Mouse (Mus musculus) liver, embryonic 14.5 days (tissue): ENCODE results near the gene Pimreg. TPM values are rescaled to one million over a fixed set of nuclear protein-coding genes. Genes with fewer than 3 reads are reported as not detected.

ENCODE experiments used
- ATAC-seq: fragments of 200-750 bp; cut with Nextera tagmentation; 2 replicates; pipeline ENCODE4 v1.8.0; 2017; ENCODE audit warnings: moderate number of reproducible peaks, mild to moderate bottlenecking, moderate library complexity; ENCODE audit not compliant: insufficient read depth
- DNase-seq, 3 experiments: peaks; one replicate each; pipeline ENCODE4 v3.0.0-alpha.2; 2012 to 2013; ENCODE audit warnings: low read depth in 3 of 3, low spot score in 3 of 3
- H3K27ac ChIP-seq: fragments of 300-500 bp; sonication (generic); 2 replicates; pipeline ENCODE4 v1.5.1; 2014; ENCODE audit warnings: moderate library complexity, mild to moderate bottlenecking, control low read depth, inconsistent platforms
- H3K27me3 ChIP-seq: fragments of 300-500 bp; sonication (generic); 2 replicates; pipeline ENCODE4 v1.6.1; 2014; ENCODE audit warnings: mild to moderate bottlenecking, low read length, moderate library complexity; ENCODE audit not compliant: control insufficient read depth, insufficient read depth
- H3K36me3 ChIP-seq: fragments of 300-500 bp; sonication (generic); replicated peaks from 2 replicates; pipeline ENCODE4 v1.6.1; 2014; ENCODE audit warnings: low read depth; ENCODE audit not compliant: control insufficient read depth, insufficient read depth
- H3K4me1 ChIP-seq, 2 experiments: fragments of 200-500 bp in 1 of 2; fragments of 300-500 bp in 1 of 2; sonication (generic) in 1 of 2; replicated peaks; 2 replicates each; pipeline ENCODE4 v1.6.1; 2012 to 2014; ENCODE audit warnings: antibody characterized with exemption in 1 of 2, inconsistent platforms in 1 of 2, low read length in 1 of 2; ENCODE audit not compliant: control insufficient read depth in 2 of 2, insufficient read depth in 2 of 2
- H3K4me2 ChIP-seq: fragments of 300-500 bp; sonication (generic); 2 replicates; pipeline ENCODE4 v1.6.1; 2014; ENCODE audit warnings: low read depth, mild to moderate bottlenecking, control low read depth, moderate library complexity
- H3K4me3 ChIP-seq, 2 experiments: fragments of 200-500 bp in 1 of 2; fragments of 300-500 bp in 1 of 2; sonication (generic) in 1 of 2; 2 replicates each; pipeline ENCODE4 v1.5.1; 2012 to 2014; ENCODE audit warnings: low read depth in 2 of 2, low read length in 2 of 2, mild to moderate bottlenecking in 2 of 2, control low read depth in 1 of 2, inconsistent platforms in 1 of 2, moderate library complexity in 1 of 2; ENCODE audit not compliant: insufficient read depth in 1 of 2
- H3K9ac ChIP-seq: fragments of 300-500 bp; sonication (generic); replicated peaks from 2 replicates; pipeline ENCODE4 v1.6.1; 2014; ENCODE audit warnings: mild to moderate bottlenecking, control low read depth, moderate library complexity
- H3K9me3 ChIP-seq: fragments of 300-500 bp; sonication (generic); 2 replicates; pipeline ENCODE4 v1.6.1; 2016; ENCODE audit warnings: low read length, mixed read lengths; ENCODE audit not compliant: control insufficient read depth
- CTCF ChIP-seq: IDR thresholded peaks from 2 replicates; pipeline ENCODE4 v1.5.1; 2016; ENCODE audit warnings: antibody characterized with exemption, low read depth, control low read depth
- EP300 ChIP-seq: IDR thresholded peaks from 2 replicates; pipeline ENCODE4 v1.6.1; 2016; ENCODE audit warnings: antibody characterized with exemption, low read depth
- WGBS: fragments of 180-500 bp; shearing (Covaris S2); extraction: QIAGEN DNeasy Blood & Tissue Kit; methylation state at CpG from one replicate; pipeline ENCODE4 v1.1.7; 2014; ENCODE audit not compliant: insufficient replicate concordance; 5-methylcytosine and 5-hydroxymethylcytosine counted together
- polyA plus RNA-seq, 2 experiments: library from polyadenylated mRNA; depleted of rRNA in 1 of 2; stranded (reverse) in 1 of 2; unstranded in 1 of 2; fragments of >200 nt; fragmentation: Nextera tagmentation in 1 of 2; extraction: Ambion mirVana in 1 of 2; gene quantifications; 2 replicates each; pipeline versions ENCODE4 v1.2.1 to v1.2.3; 2012 to 2014

Gene Pimreg
- polyA plus RNA-seq, 2 experiments: 13.0 to 21.4 TPM

DNA sequence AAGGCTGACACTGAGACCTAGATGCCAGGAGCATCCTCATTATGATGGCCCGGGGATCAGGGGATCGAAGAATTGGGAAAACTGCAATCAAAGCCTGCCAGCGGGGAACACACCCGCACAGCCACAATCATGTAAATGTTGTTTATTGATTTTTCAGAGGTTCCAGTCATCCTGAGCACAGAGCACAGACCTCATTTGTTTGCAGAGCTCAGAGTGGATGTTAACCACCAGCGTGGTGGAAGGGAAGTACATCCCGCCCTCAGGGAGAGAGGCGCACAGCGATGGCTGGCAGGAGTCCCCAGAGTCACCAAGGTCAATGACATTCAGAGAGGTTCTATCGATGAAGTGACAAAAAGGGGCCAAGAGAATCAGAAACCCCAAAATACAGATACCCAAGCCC, 14.0 kb upstream of the Pimreg start:
- TF ChIP-seq EP300: no peak
- no peak for TF ChIP-seq CTCF
- no peaks in the 10 kb centered on the region for H3K36me3 ChIP-seq
- 68% methylated on average over 9 of the region's 9 CpGs for WGBS
- H3K4me3 ChIP-seq: no peak overlapping the region
- ATAC-seq (no peak), DNase-seq (no peak)
- no peak overlapping the region for H3K27ac ChIP-seq
- H3K27me3 ChIP-seq: no peaks in the 10 kb centered on the region
- no peak overlapping the region for H3K9ac ChIP-seq
- H3K4me2 ChIP-seq: no peak overlapping the region
- no peaks in the 10 kb centered on the region for H3K4me1 ChIP-seq
- no peaks in the 10 kb centered on the region for H3K9me3 ChIP-seq

DNA sequence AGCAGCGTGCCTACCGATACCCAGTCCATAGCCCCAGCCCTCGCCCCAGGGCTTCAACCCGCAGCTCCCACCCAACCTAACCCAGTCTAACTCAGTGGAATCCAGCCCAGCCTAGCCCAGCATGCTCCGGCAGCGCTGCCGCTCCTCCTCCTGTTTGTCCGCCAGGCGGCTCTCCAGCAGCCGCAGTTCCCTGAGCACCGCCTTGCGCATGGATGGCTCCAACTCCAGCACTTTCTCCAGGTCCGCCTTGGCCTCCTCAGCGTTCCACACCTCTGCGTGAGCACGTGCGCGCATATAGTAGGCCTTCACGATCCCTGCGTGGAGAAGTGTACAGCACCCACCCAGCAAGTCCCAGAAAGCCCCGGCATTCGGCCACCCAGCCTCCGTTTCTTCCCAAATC, 12.7 kb upstream of the Pimreg start:
- Histone ChIP-seq H3K4me3 (no peak overlapping the region), H3K27me3 (no peaks in the 10 kb centered on the region), H3K4me1 (no peaks in the 10 kb centered on the region), H3K27ac (no peak overlapping the region), H3K9me3 (no peaks in the 10 kb centered on the region), H3K9ac (no peak overlapping the region), H3K36me3 (no peaks in the 10 kb centered on the region), H3K4me2 (no peak overlapping the region)
- DNase-seq (no peak), ATAC-seq (no peak)
- WGBS: 22% methylated on average over 23 of the region's 23 CpGs
- TF ChIP-seq EP300: no peak
- peak; percentile 63 for TF ChIP-seq CTCF

- Histone ChIP-seq H3K27ac (no peak overlapping the region), H3K4me1 (no peaks in the 10 kb centered on the region; a peak in 1 of 4 replicates), H3K27me3 (no peaks in the 10 kb centered on the region), H3K9me3 (no peaks in the 10 kb centered on the region), H3K4me2 (no peak overlapping the region), H3K36me3 (no peaks in the 10 kb centered on the region), H3K4me3 (no peak overlapping the region), H3K9ac (no peak overlapping the region)
- no peak for DNase-seq
- WGBS: 60% methylated on average over 7 of the region's 7 CpGs
- no peak for ATAC-seq
- TF ChIP-seq CTCF (no peak), EP300 (no peak)
Observed at GRCm38 (mm10) chr11:72031353-72031752, 10.5 kb upstream of the Pimreg start.

DNA sequence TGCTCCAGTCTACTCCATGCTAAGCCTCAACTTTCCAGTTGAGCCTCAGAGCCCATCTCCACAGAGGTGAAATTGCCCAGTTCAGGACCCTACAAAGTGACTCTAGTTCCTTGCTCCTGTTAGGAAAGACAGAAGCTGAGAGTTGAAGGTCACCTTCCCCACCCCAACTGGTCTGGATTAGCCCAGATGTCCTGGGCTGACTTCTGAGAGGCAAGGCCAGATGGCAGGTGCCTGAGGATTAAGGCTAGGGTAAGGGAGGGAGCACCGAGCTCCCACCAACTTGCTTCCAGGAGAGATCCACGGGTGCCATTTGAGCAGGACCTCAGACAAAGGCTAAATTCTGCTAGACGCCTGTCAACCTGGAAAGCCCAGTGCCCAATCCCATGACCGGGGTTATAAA, 9.7 kb upstream of the Pimreg start:
- H3K36me3 ChIP-seq: no peaks in the 10 kb centered on the region
- no peak overlapping the region for H3K4me2 ChIP-seq
- no peak overlapping the region for H3K4me3 ChIP-seq
- TF ChIP-seq EP300 (no peak), CTCF (no peak)
- H3K9ac ChIP-seq: no peak overlapping the region
- ATAC-seq: no peak
- H3K27ac ChIP-seq: no peak overlapping the region
- H3K4me1 ChIP-seq: no peaks in the 10 kb centered on the region; a peak in 1 of 4 replicates
- no peaks in the 10 kb centered on the region for H3K27me3 ChIP-seq
- WGBS: 58% methylated on average over 4 of the region's 4 CpGs
- no peak for DNase-seq
- no peaks in the 10 kb centered on the region for H3K9me3 ChIP-seq

GRCm38 (mm10) chr11:72032589-72032988, 9.2 kb upstream of the Pimreg start:
- H3K4me2 ChIP-seq: no peak overlapping the region
- DNase-seq (no peak), ATAC-seq (no peak)
- WGBS: 58% methylated on average over 3 of the region's 3 CpGs
- H3K9me3 ChIP-seq: no peaks in the 10 kb centered on the region
- no peaks in the 10 kb centered on the region for H3K27me3 ChIP-seq
- H3K9ac ChIP-seq: no peak overlapping the region
- no peak overlapping the region for H3K27ac ChIP-seq
- no peak overlapping the region for H3K4me3 ChIP-seq
- TF ChIP-seq EP300 (no peak), CTCF (no peak)
- no peaks in the 10 kb centered on the region for H3K36me3 ChIP-seq
- no peaks in the 10 kb centered on the region; a peak in 1 of 4 replicates for H3K4me1 ChIP-seq
